Mouse (Mus musculus): ENCODE results near the gene Wsb2. TPM values are rescaled to one million over a fixed set of nuclear protein-coding genes. Genes with fewer than 3 reads are reported as not detected.
A peak's percentile ranks its signal among the peaks of the same experiment; 100 is the strongest.

The Wsb2 gene
- total and polyA plus RNA-seq, 2 experiments from 2014 or later: 83.2 to 139 TPM

GRCm38 (mm10) chr5:117356365-117357128 is 557 bp upstream of the Wsb2 start:
- peak overlapping the region; percentile 92 for H3K9ac ChIP-seq (replicated peaks; ENCODE audit: low read depth, low read length)

GRCm38 (mm10) chr5:117357478-117358247 is 559 bp downstream of the Wsb2 start:
- H3K4me3 ChIP-seq (ENCODE audit: low read depth, low read length): peak overlapping the region; percentile 86
- ATAC-seq (ENCODE audit: insufficient read depth, low read depth) (peak; percentile 26), DNase-seq (ENCODE audit: low spot score) (no peak)
- peaks cover 55% of the 10 kb centered on the region for H3K4me1 ChIP-seq (ENCODE audit: control insufficient read depth, insufficient read depth)
- peak overlapping the region; percentile 83 for H3K4me2 ChIP-seq (ENCODE audit: low read depth, low read length)
- peaks cover 3% of the 10 kb centered on the region; the same call in 1 of the 2 replicates for H3K36me3 ChIP-seq (replicated peaks; ENCODE audit: control insufficient read depth, insufficient read depth, low read length)
- no peaks in the 10 kb centered on the region for H3K9me3 ChIP-seq (replicated peaks; ENCODE audit: control insufficient read depth, low read length)
- peak overlapping the region; percentile 92 for H3K9ac ChIP-seq (replicated peaks; ENCODE audit: low read depth, low read length)
- under 1% methylated on average over 34 of the region's 49 CpGs for WGBS
- TF ChIP-seq EP300 (IDR thresholded peaks at IDR 0.05; ENCODE audit: low read depth): no peak
- no peak for TF ChIP-seq CTCF (IDR thresholded peaks at IDR 0.05; ENCODE audit: low read depth)
- peak overlapping the region; percentile 93 for H3K27ac ChIP-seq (ENCODE audit: low read depth)
- H3K27me3 ChIP-seq (ENCODE audit: control insufficient read depth, insufficient read depth, low read length): no peaks in the 10 kb centered on the region

More at GRCm38 (mm10) chr5:117356365-117357128, 557 bp upstream of the Wsb2 start:
- no peaks in the 10 kb centered on the region for H3K27me3 ChIP-seq (ENCODE audit: control insufficient read depth, insufficient read depth, low read length)
- peaks cover 8% of the 10 kb centered on the region; the same call in 1 of the 2 replicates for H3K36me3 ChIP-seq (replicated peaks; ENCODE audit: control insufficient read depth, insufficient read depth, low read length)
- DNase-seq (ENCODE audit: low spot score): peak; percentile 73
- peaks cover 44% of the 10 kb centered on the region for H3K4me1 ChIP-seq (ENCODE audit: control insufficient read depth, insufficient read depth)
- TF ChIP-seq CTCF (IDR thresholded peaks at IDR 0.05; ENCODE audit: low read depth): no peak
- no peak for TF ChIP-seq EP300 (IDR thresholded peaks at IDR 0.05; ENCODE audit: low read depth)
- ATAC-seq (ENCODE audit: insufficient read depth, low read depth): peak; percentile 61
- under 1% methylated on average over 24 of the region's 24 CpGs for WGBS
- H3K4me3 ChIP-seq (ENCODE audit: low read depth, low read length): peak overlapping the region; percentile 86
- no peaks in the 10 kb centered on the region for H3K9me3 ChIP-seq (replicated peaks; ENCODE audit: control insufficient read depth, low read length)
- H3K4me2 ChIP-seq (ENCODE audit: low read depth, low read length): peak overlapping the region; percentile 83
- H3K27ac ChIP-seq (ENCODE audit: low read depth): peak overlapping the region; percentile 93

DNA sequence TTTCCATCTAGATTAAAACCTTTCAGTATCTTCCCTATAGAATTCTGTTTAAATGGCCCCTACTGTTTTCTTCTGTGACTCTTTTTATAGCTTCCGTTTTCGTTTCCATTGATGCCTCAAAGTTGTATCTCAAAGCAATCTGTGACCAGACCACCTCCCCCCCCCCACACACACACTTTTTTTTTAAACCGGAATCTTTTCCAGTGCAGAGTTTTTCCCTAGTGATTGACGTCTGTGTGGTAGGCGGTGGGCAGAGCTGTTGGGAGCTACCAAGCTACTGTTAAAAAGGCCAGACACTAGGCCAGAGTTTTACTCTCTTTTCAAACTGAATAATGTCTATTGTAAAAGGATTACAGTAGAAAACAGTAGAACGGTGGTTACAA is 1.1 kb downstream of the Wsb2 start:
- Histone ChIP-seq H3K4me1 (ENCODE audit: control insufficient read depth, insufficient read depth) (peaks cover 60% of the 10 kb centered on the region), H3K36me3 (replicated peaks; ENCODE audit: control insufficient read depth, insufficient read depth, low read length) (no peaks in the 10 kb centered on the region), H3K27me3 (ENCODE audit: control insufficient read depth, insufficient read depth, low read length) (no peaks in the 10 kb centered on the region), H3K27ac (ENCODE audit: low read depth) (peak overlapping the region; percentile 93), H3K4me3 (ENCODE audit: low read depth, low read length) (peak overlapping the region; percentile 86), H3K9me3 (replicated peaks; ENCODE audit: control insufficient read depth, low read length) (no peaks in the 10 kb centered on the region), H3K4me2 (ENCODE audit: low read depth, low read length) (peak overlapping the region; percentile 83), H3K9ac (replicated peaks; ENCODE audit: low read depth, low read length) (peak overlapping the region; percentile 92)
- DNase-seq (ENCODE audit: low spot score): no peak
- WGBS: 8% methylated on average over 6 of the region's 6 CpGs
- no peak for TF ChIP-seq EP300 (IDR thresholded peaks at IDR 0.05; ENCODE audit: low read depth)
- TF ChIP-seq CTCF (IDR thresholded peaks at IDR 0.05; ENCODE audit: low read depth): no peak
- no peak for ATAC-seq (ENCODE audit: insufficient read depth, low read depth)

- H3K27me3 ChIP-seq (ENCODE audit: control insufficient read depth, insufficient read depth, low read length): no peaks in the 10 kb centered on the region
- ATAC-seq (ENCODE audit: insufficient read depth, low read depth) (no peak), DNase-seq (ENCODE audit: low spot score) (peak; percentile 45)
- peaks cover 65% of the 10 kb centered on the region for H3K4me1 ChIP-seq (ENCODE audit: control insufficient read depth, insufficient read depth)
- TF ChIP-seq CTCF (IDR thresholded peaks at IDR 0.05; ENCODE audit: low read depth) (peak; percentile 55), EP300 (IDR thresholded peaks at IDR 0.05; ENCODE audit: low read depth) (no peak)
- peak overlapping the region; percentile 83 for H3K4me2 ChIP-seq (ENCODE audit: low read depth, low read length)
- peaks cover 2% of the 10 kb centered on the region; the same call in 1 of the 2 replicates for H3K36me3 ChIP-seq (replicated peaks; ENCODE audit: control insufficient read depth, insufficient read depth, low read length)
- H3K4me3 ChIP-seq (ENCODE audit: low read depth, low read length): peak overlapping the region; percentile 86
- H3K27ac ChIP-seq (ENCODE audit: low read depth): 0 out of 2 replicates have a peak overlapping the region, but pooled peaks have one; percentile 93
- H3K9me3 ChIP-seq (replicated peaks; ENCODE audit: control insufficient read depth, low read length): no peaks in the 10 kb centered on the region
- H3K9ac ChIP-seq (replicated peaks; ENCODE audit: low read depth, low read length): no peak overlapping the region
- 46% methylated on average over 11 of the region's 11 CpGs for WGBS
Observed at GRCm38 (mm10) chr5:117358725-117359124, 1.6 kb downstream of the Wsb2 start.

GRCm38 (mm10) chr5:117359497-117360227 is 2.6 kb downstream of the Wsb2 start:
- DNase-seq (ENCODE audit: low spot score) (peak; percentile 28), ATAC-seq (ENCODE audit: insufficient read depth, low read depth) (no peak)
- no peak overlapping the region for H3K4me3 ChIP-seq (ENCODE audit: low read depth, low read length)
- no peaks in the 10 kb centered on the region for H3K27me3 ChIP-seq (ENCODE audit: control insufficient read depth, insufficient read depth, low read length)
- TF ChIP-seq EP300 (IDR thresholded peaks at IDR 0.05; ENCODE audit: low read depth) (no peak), CTCF (IDR thresholded peaks at IDR 0.05; ENCODE audit: low read depth) (no peak)
- peak overlapping the region; percentile 92 for H3K27ac ChIP-seq (ENCODE audit: low read depth)
- 24% methylated on average over 7 of the region's 7 CpGs for WGBS
- no peak overlapping the region for H3K9ac ChIP-seq (replicated peaks; ENCODE audit: low read depth, low read length)
- peak overlapping the region; percentile 40 for H3K4me2 ChIP-seq (ENCODE audit: low read depth, low read length)
- peaks cover 69% of the 10 kb centered on the region for H3K4me1 ChIP-seq (ENCODE audit: control insufficient read depth, insufficient read depth)
- H3K9me3 ChIP-seq (replicated peaks; ENCODE audit: control insufficient read depth, low read length): no peaks in the 10 kb centered on the region
- peaks cover 11% of the 10 kb centered on the region for H3K36me3 ChIP-seq (replicated peaks; ENCODE audit: control insufficient read depth, insufficient read depth, low read length)
